Mouse (Mus musculus) kidney, embryonic 15.5 days (tissue): ENCODE results near the gene Car7. TPM values are rescaled to one million over a fixed set of nuclear protein-coding genes. Genes with fewer than 3 reads are reported as not detected.

Experiments
- ATAC-seq: fragments of 200-750 bp; cut with Nextera tagmentation; replicated peaks from 2 replicates; pipeline ENCODE4 v1.8.0; 2017; ENCODE audit warnings: moderate TSS enrichment; ENCODE audit not compliant: low FRiP score
- H3K27ac ChIP-seq: fragments of 300-500 bp; sonication (generic); 2 replicates; pipeline ENCODE4 v1.5.1; 2015; ENCODE audit warnings: mild to moderate bottlenecking, inconsistent platforms
- H3K27me3 ChIP-seq: fragments of 300-500 bp; sonication (generic); 2 replicates; pipeline ENCODE4 v1.6.1; 2015; ENCODE audit warnings: inconsistent platforms
- H3K36me3 ChIP-seq: fragments of 300-500 bp; sonication (generic); 2 replicates; pipeline ENCODE4 v1.6.1; 2015; ENCODE audit warnings: inconsistent platforms
- H3K4me1 ChIP-seq: fragments of 300-500 bp; sonication (generic); 2 replicates; pipeline ENCODE4 v1.6.1; 2015; ENCODE audit warnings: inconsistent platforms
- H3K4me2 ChIP-seq: fragments of 300-500 bp; sonication (generic); 2 replicates; pipeline ENCODE4 v1.6.1; 2015; ENCODE audit warnings: moderate library complexity, mild to moderate bottlenecking, inconsistent platforms
- H3K4me3 ChIP-seq: fragments of 300-500 bp; sonication (generic); replicated peaks from 2 replicates; pipeline ENCODE4 v1.5.1; 2015; ENCODE audit warnings: mild to moderate bottlenecking, inconsistent platforms
- H3K9ac ChIP-seq: fragments of 300-500 bp; sonication (generic); 2 replicates; pipeline ENCODE4 v1.6.1; 2015; ENCODE audit warnings: mild to moderate bottlenecking, inconsistent platforms
- H3K9me3 ChIP-seq: fragments of 300-500 bp; sonication (generic); replicated peaks from 2 replicates; pipeline ENCODE4 v1.6.1; 2016; ENCODE audit warnings: inconsistent platforms
- WGBS: fragments of 180-500 bp; shearing (Covaris S2); methylation state at CpG from one replicate; pipeline ENCODE4 v1.1.7; 2015; ENCODE audit warnings: mixed read lengths; 5-methylcytosine and 5-hydroxymethylcytosine counted together
- polyA plus RNA-seq: library from polyadenylated mRNA; unstranded; fragments of >200 nt; fragmentation: Nextera tagmentation; extraction: Ambion mirVana; gene quantifications from 2 replicates; pipeline ENCODE4 v1.2.1, GENCODE M21; 2015

The Car7 gene
- polyA plus RNA-seq, 1 experiment from 2014 or later, result 2.4 TPM

DNA sequence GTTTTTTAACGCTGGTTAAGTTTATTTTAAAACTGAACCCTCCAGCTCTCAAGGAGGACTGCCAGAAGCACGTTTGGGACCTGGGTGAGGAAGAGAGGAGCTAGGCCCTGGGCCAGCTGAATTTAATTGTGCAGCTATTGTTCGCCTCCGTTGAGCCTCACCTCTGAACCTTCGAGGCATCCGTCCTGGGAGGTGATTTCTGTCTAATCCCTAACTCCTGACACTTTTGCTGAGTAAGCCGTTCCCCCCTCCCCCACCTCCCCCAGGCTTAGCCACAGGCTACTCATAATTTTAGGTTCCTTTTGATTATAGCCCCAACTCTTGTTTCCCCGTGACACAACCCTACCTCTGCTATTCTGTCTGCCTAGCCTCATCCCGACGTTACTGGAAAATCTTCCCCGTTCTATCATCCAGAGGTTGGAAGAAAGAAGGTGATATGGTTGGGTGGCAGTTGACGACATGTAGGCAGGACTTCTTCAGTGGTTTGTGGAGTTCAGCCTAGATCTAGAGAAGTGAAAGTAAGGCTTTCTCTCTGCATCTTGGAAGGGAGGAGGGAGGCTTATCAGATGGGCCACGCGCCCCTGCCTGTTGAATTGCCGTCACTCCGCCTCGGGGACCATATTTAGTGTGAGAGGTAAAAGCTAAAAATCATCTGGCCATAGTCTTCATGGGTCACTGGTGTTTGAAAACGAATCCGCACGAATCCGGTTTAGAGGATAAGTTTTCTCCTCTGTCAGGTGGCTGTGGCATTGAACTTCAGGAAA is 61.5 kb downstream of the Car7 start:
- no peaks in the 10 kb centered on the region for H3K27me3 ChIP-seq
- H3K36me3 ChIP-seq, result peaks cover 27% of the 10 kb centered on the region
- ATAC-seq, result no peak
- 51% methylated on average over 21 of the region's 21 CpGs for WGBS
- peaks cover 49% of the 10 kb centered on the region for H3K4me1 ChIP-seq
- no peak overlapping the region for H3K4me3 ChIP-seq
- no peak overlapping the region for H3K9ac ChIP-seq
- H3K9me3 ChIP-seq, result no peaks in the 10 kb centered on the region
- peak overlapping the region; percentile 15; the same call in 1 of the 2 replicates for H3K4me2 ChIP-seq
- H3K27ac ChIP-seq, result peak overlapping the region; percentile 84

GRCm38 (mm10) chr8:104597656-104598055 is 63.2 kb downstream of the Car7 start:
- WGBS, result 41% methylated on average over 6 of the region's 6 CpGs
- peaks cover 27% of the 10 kb centered on the region for H3K36me3 ChIP-seq
- peaks cover 53% of the 10 kb centered on the region for H3K4me1 ChIP-seq
- H3K4me2 ChIP-seq, result 0 out of 2 replicates have a peak overlapping the region, but pooled peaks have one; percentile 2
- peak overlapping the region; percentile 84 for H3K27ac ChIP-seq
- H3K27me3 ChIP-seq, result no peaks in the 10 kb centered on the region
- ATAC-seq, result no peak; the same call in 1 of the 2 replicates
- H3K9ac ChIP-seq, result no peak overlapping the region
- no peaks in the 10 kb centered on the region for H3K9me3 ChIP-seq
- H3K4me3 ChIP-seq, result no peak overlapping the region

- Histone ChIP-seq H3K4me1 (peaks cover 57% of the 10 kb centered on the region), H3K9ac (no peak overlapping the region), H3K36me3 (peaks cover 22% of the 10 kb centered on the region), H3K4me2 (no peak overlapping the region), H3K27ac (peak overlapping the region; percentile 74), H3K9me3 (no peaks in the 10 kb centered on the region), H3K27me3 (no peaks in the 10 kb centered on the region), H3K4me3 (no peak overlapping the region)
- 12% methylated on average over 6 of the region's 6 CpGs for WGBS
- ATAC-seq, result peak; percentile 34; the same call in 1 of the 2 replicates
These were observed 64.0 kb downstream of the Car7 start for GRCm38 (mm10) chr8:104598496-104598895.

Other genes starting within 250 kb of the Car7 start
- gene Cmtm2a, start 241.5 kb upstream of the Car7 start, polyA plus RNA-seq, result not detected in 2 replicates
- gene Gm45711, start 224.6 kb upstream of the Car7 start, polyA plus RNA-seq, result not detected in 2 replicates
- gene Cmtm1, start 224.5 kb upstream of the Car7 start, polyA plus RNA-seq, result not detected in 2 replicates
- not detected in 2 replicates for gene Gm11020, start 213.1 kb upstream of the Car7 start, polyA plus RNA-seq
- not detected in 2 replicates for gene Cmtm2b, start 212.5 kb upstream of the Car7 start, polyA plus RNA-seq
- 152 and 174 TPM in 2 replicates for gene Cmtm3, start 195.3 kb upstream of the Car7 start, polyA plus RNA-seq
- gene Cmtm4, start 138.9 kb upstream of the Car7 start, polyA plus RNA-seq, result 3.9 and 4.1 TPM in 2 replicates
- gene Dync1li2, start 91.6 kb upstream of the Car7 start, polyA plus RNA-seq, result 59.5 and 62.6 TPM in 2 replicates
- 0.32 and 0.48 TPM in 2 replicates for gene Terb1, start 24.8 kb upstream of the Car7 start, polyA plus RNA-seq
- gene Nae1, start 52 bp upstream of the Car7 start, polyA plus RNA-seq, result 105 and 115 TPM in 2 replicates
- 17.8 and 18.7 TPM in 2 replicates for gene Pdp2, start 56.8 kb downstream of the Car7 start, polyA plus RNA-seq
- gene Cdh16, start 89.7 kb downstream of the Car7 start, polyA plus RNA-seq, result 238 and 241 TPM in 2 replicates
- 11.8 and 15.7 TPM in 2 replicates for gene Rrad, start 96.6 kb downstream of the Car7 start, polyA plus RNA-seq
- gene Ciao2b, start 107.3 kb downstream of the Car7 start, polyA plus RNA-seq, result 104 and 110 TPM in 2 replicates
- 0.31 and 0.48 TPM in 2 replicates for gene Ces2a, start 199.3 kb downstream of the Car7 start, polyA plus RNA-seq